Mouse (Mus musculus) R1 (cell line): Measurements from ENCODE around the gene Lrp2.

Experiments
- DNase-seq: peaks from one replicate; pipeline ENCODE4 v3.0.0-alpha.2; 2018; ENCODE audit warnings: low read depth, low spot score

Gene Lrp2

DNA sequence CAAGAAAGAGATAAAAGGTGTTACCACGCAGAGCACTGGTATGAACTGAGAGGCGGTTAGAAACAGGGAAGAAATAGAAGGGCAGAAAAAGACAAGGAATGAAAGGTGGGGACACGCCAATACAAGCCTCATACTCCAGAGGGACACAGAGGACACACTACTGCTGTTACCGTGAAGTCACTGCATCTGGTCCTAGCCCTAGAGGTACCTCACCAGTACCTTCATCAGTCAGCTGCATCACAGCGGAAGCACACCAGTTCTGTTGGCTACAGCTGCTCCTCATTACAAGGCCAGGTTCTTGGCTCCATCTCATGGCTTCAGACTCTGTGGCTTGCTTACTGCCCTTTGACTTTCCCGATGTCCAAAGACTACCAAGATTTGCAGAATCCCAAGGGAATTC is 184.0 kb downstream of the Lrp2 start:
- DNase-seq, result no peak

DNA sequence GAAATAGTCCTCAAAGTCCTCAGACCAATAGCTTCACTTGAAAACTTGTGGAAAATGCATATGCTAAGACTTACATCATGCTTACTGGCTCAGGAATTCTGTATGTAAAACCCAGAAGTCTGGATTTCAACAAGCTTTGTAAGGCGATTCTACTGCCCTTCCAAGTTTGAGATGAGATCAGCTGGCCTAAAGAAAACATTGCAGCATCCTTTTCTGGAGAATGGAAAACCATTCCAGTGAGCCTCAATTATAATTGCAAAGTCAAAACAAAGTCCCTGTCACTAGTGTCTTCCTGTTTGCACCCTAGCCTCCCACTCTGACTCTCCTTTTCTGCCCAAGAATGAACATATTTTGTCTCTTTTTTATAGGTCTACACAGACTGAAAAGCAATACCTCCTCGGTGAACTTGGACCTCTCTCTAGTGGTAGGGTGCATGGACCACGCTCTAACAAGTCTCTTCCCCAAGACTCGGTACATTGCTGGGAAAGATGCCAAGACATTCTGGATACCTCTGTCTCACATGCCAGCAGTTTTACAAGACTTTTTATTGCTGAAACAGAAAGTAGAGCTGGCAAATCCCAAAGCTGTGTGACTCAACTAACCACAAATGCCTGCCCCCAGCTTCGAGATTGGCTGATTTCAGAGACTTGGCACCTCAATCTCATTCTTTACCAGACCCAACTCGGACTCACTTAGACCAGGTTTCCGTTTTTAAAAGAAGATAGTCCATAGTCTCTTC is 184.8 kb downstream of the Lrp2 start:
- DNase-seq, result no peak

DNA sequence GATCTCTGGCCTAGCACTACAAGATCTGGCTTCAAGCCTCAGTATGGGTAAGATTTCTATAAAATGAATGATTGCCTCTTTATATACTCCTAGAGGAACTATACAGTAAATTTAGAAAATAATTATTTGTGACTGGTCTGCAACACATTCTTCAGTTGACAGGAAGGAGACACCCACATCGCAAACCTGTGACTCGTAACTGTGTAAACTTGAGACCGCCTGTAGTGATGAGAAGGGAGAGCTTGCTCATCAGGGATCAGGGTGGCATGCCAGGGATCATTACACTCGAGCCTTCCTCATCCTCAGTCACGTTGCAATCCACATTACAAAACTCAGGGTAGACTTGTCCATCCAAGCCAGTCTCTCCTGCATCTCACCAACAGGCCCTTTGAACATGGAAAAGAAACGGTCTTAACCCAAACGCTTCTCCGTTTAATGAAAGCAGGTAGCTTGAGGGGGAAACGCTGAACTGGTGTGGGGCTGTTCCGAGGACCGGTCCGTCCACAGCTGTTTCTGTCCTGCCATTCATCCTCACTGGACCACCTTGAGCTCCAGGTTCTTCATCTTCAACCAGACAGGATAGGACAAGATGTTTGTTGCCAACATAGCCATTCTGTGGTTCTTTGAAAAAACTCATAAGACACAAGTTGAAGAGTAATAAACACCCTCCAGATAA is 189.0 kb downstream of the Lrp2 start:
- no peak for DNase-seq

DNA sequence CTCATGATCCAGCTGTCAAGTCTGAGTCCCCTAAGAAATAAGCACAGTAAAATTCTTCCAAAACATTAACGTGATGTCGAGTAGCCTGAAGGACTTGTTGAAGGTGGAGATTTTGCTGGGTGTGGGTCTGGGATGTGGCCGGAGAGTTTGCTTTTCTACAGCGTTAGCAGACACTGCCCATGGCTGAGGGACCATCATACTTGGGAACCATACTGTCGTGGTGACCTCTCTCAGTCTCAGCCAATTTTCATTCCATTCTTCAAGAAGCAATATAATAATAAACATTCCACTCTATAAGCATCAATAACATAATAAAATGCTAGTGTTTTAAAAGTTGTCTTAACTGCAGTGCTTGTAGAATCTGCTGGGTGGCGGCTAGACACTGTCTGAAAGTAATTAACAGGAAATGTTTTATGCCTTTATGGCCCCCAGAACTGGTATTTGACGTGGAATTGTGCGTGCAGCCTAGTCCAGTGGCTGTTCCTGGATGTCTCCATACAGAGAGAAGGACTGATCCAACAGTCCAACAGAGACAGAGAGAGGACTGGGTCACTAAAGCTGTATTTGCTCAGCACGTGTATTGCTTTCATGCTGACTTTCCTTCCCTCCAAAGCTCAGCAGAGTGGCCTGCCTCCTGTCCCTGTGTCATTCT is 190.1 kb downstream of the Lrp2 start:
- DNase-seq, result no peak

DNA sequence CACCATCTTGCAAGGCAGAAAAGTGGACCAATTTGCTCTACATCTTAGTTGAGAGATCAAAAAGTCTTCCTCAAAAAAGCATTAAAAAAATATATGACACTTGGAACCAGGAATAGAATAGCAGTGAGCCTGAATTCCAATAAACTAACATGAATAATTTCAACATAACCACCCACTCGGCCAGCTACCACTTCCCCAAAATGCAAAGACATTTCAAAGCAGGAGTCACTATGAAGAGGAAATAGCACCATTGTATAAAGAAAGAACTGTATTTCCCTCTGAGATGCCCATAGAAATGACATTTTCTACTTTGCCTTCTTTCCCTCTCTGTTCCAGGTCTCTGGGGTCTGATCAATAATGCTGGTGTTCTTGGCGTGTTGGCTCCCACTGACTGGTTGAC is 191.9 kb downstream of the Lrp2 start:
- no peak for DNase-seq

DNA sequence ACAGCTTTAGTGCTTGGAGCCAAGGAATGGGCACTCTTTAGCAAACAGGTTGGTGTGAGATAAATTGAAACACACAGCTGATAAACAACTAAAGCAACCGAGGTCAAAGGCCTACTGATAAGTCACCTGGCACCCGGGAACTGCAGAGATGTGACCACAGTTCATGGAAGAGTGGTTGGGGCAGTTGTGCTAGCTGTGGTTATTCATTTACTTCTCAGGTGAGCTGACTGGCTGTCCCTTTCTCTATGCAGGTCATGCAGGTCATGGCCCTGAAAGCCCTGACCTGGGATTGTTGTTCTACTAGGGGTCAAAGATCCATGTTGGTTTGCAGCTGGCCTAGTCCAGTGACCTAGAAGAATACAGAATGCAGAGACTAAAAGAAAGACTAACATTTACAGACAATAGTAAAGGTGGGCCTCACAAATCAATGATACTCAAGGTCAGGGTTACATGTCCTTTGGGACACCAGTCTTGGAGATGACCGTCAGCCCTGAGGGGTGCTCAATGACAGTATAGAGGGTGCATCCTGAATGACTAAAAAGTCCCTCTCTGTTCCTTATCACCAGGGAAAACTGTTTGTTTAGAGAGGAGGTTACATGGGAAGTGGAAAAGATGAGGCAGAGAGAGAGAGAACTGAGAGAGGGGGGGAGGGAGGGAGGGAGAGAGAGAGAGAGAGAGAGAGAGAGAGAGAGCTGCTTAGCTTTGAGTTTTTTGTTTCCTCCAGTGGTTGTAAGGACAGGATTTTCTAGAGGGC is 199.6 kb downstream of the Lrp2 start:
- no peak for DNase-seq

DNA sequence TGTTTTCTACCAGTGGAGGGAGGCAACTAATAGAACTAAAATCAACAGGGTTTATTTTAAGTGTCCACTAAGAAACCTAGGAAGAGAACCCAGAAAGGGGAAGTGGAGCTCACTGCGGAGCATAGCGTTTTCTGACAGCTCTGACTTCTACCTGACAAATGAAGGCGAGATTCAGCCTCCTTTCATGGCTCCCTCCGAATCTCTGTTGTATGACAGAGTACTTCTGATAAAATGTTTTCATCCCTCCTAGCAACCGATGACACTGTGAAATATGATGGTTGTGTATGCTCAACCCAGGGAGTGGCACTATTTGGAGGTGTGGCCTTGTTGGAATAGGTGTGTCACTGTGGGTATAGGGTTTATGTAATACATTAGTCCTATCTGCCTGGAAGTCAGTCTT is 203.0 kb downstream of the Lrp2 start:
- no peak for DNase-seq

DNA sequence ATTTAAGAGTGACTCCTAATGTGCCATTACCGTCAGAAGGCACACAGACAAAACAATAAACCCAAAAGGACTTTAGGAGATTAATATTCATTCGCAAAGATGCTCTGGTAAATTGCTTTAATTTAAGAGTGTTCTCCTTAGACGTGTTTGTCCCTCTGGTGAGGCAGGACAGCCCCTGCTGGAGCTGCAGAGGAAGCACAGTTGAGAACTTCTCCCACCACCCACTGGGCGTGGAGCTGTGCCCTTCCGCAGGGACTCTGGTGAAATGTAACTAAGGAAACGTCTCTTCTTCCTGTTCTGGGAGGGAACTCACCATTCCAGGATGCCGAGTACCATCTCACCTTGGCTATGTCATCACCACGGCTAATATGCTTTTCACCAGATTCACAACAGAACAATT is 204.1 kb downstream of the Lrp2 start:
- peak; percentile 76 for DNase-seq

DNA sequence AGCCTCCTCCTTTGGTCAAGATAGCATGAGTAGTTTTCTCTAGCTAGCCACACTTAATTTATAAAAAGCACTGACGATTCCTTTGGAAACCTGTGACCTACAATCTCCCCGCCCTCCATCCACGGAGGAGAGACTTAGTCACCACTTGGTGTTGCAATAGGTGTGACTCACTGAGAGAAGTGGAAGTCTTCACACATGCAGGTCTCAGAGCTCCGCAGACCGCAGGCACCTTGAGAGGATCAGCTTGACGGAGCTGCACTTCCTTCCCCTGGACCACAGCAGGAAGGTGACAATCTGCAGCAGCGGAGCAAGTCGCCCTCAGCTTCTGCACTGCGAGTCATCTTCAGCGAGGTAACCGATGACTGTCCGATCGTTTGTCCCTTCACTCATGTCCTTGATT is 205.6 kb downstream of the Lrp2 start, which contains the start of gene Dhrs9:
Gene Dhrs9, plus strand, starts transcription at position 165 of the 400 bp plus-strand sequence.
- DNase-seq, result no peak

DNA sequence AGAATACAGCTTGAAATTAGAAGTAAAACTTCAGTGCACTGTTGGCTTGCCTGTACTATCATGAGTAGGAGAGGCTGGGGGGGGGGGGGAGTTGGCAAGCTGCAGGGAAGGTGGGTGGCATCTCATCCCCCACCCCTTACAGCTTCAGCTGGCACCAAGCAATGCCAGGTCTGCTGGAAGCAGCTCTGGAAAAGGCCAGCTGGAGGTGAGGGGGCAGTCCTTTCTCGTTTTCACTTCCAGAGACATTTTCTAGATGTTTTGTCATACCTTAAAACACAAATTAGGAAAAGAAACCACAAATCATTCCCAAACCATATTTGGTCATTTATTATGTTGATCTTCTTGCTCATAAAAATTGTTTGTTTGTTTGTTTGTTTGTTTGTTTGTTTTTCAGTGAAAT is 206.1 kb downstream of the Lrp2 start:
- no peak for DNase-seq

DNA sequence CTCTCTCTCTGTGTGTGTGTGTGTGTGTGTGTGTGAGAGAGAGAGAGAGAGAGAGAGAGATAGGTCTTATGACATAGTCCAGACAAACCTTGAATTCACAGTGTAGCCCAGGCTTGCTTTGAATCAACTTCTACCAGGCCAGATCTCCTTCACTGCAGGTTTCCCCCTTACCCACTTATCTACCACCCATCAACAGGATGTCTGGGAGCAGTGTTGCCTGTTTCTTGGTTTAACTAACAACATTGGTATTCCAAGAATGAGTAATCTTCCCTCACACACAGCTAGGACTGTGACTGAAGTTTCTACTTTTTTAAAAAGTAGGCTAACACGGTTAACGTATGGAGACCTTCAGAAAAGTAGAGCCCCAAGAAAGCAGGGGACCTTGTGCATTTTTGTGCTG is 209.1 kb downstream of the Lrp2 start:
- DNase-seq, result no peak
